Mouse (Mus musculus) stomach, embryonic 14.5 days (tissue): ENCODE measurements at regions not wholly inside any gene's neighbourhood (a gene's known extent, or its start where the extent isn't known, plus 50 kb on each side); places are given as distances from the start of the nearest gene placed in this dataset.

Experiments used
- ATAC-seq: fragments of 200-750 bp; cut with Nextera tagmentation; 2 replicates; pipeline ENCODE4 v1.8.0; 2017; ENCODE audit warnings: low read depth, moderate TSS enrichment; ENCODE audit not compliant: insufficient number of reproducible peaks, insufficient read depth, low FRiP score
- H3K27ac ChIP-seq: fragments of 300-500 bp; sonication (generic); 2 replicates; pipeline ENCODE4 v1.5.1; 2014; ENCODE audit warnings: mild to moderate bottlenecking, low read length, moderate library complexity, mixed read lengths
- H3K27me3 ChIP-seq: fragments of 300-500 bp; sonication (generic); 2 replicates; pipeline ENCODE4 v1.6.1; 2014; ENCODE audit warnings: low read length, control low read depth, mixed read lengths; ENCODE audit not compliant: control insufficient read depth, insufficient read depth
- H3K36me3 ChIP-seq: fragments of 300-500 bp; sonication (generic); 2 replicates; pipeline ENCODE4 v1.6.1; 2014; ENCODE audit warnings: mild to moderate bottlenecking, control low read depth, low read length, moderate library complexity, mixed read lengths; ENCODE audit not compliant: control insufficient read depth, insufficient read depth
- H3K4me1 ChIP-seq: fragments of 300-500 bp; sonication (generic); 2 replicates; pipeline ENCODE4 v1.6.1; 2014; ENCODE audit warnings: low read length, control low read depth, mixed read lengths; ENCODE audit not compliant: control insufficient read depth, insufficient read depth
- H3K4me2 ChIP-seq: fragments of 300-500 bp; sonication (generic); replicated peaks from 2 replicates; pipeline ENCODE4 v1.6.1; 2014; ENCODE audit warnings: low read depth, low read length, control low read depth
- H3K4me3 ChIP-seq: fragments of 300-500 bp; sonication (generic); 2 replicates; pipeline ENCODE4 v1.5.1; 2014; ENCODE audit warnings: low read depth, low read length, control low read depth
- H3K9ac ChIP-seq: fragments of 300-500 bp; sonication (generic); replicated peaks from 2 replicates; pipeline ENCODE4 v1.6.1; 2014; ENCODE audit warnings: low read depth, mild to moderate bottlenecking, control low read depth, low read length, moderate library complexity, mixed read lengths
- H3K9me3 ChIP-seq: fragments of 300-500 bp; sonication (generic); 2 replicates; pipeline ENCODE4 v1.6.1; 2016; ENCODE audit warnings: low read depth, low read length, control low read depth; ENCODE audit not compliant: control insufficient read depth
- WGBS: fragments of 180-500 bp; shearing (Covaris S2); extraction: QIAGEN DNeasy Blood & Tissue Kit; methylation state at CpG from one replicate; pipeline ENCODE4 v1.1.7; 2014; 5-methylcytosine and 5-hydroxymethylcytosine counted together

GRCm38 (mm10) chr15:36427334-36427733 lies 580.2 kb downstream of the Zfp706 start:
- H3K27ac ChIP-seq: no peak overlapping the region
- no peaks in the 10 kb centered on the region for H3K36me3 ChIP-seq
- WGBS: 42% methylated on average over 4 of the region's 4 CpGs
- no peak overlapping the region for H3K9ac ChIP-seq
- H3K27me3 ChIP-seq: no peaks in the 10 kb centered on the region
- no peak overlapping the region for H3K4me3 ChIP-seq
- no peak for ATAC-seq
- no peaks in the 10 kb centered on the region for H3K4me1 ChIP-seq
- H3K4me2 ChIP-seq: no peak overlapping the region
- H3K9me3 ChIP-seq: no peaks in the 10 kb centered on the region

- no peak for ATAC-seq
- H3K4me3 ChIP-seq: no peak overlapping the region
- H3K27me3 ChIP-seq: no peaks in the 10 kb centered on the region
- WGBS: 73% methylated on average over 8 of the region's 8 CpGs
- H3K4me1 ChIP-seq: no peaks in the 10 kb centered on the region
- H3K9me3 ChIP-seq: no peaks in the 10 kb centered on the region
- no peak overlapping the region for H3K27ac ChIP-seq
- H3K9ac ChIP-seq: no peak overlapping the region
- no peaks in the 10 kb centered on the region for H3K36me3 ChIP-seq
- no peak overlapping the region for H3K4me2 ChIP-seq
These were observed 581.7 kb downstream of the Zfp706 start for GRCm38 (mm10) chr15:36425902-36426301.

- Histone ChIP-seq H3K4me1 (no peaks in the 10 kb centered on the region), H3K9ac (no peak overlapping the region), H3K9me3 (no peaks in the 10 kb centered on the region), H3K4me2 (no peak overlapping the region), H3K4me3 (no peak overlapping the region), H3K27me3 (no peaks in the 10 kb centered on the region), H3K27ac (no peak overlapping the region), H3K36me3 (no peaks in the 10 kb centered on the region)
- ATAC-seq: no peak
- 91% methylated on average over 8 of the region's 8 CpGs for WGBS
These were observed 583.5 kb downstream of the Zfp706 start for GRCm38 (mm10) chr15:36424047-36424446.

GRCm38 (mm10) chr15:36422781-36423180 lies 584.8 kb downstream of the Zfp706 start:
- 51% methylated on average over 3 of the region's 3 CpGs for WGBS
- H3K27me3 ChIP-seq: no peaks in the 10 kb centered on the region
- no peaks in the 10 kb centered on the region for H3K4me1 ChIP-seq
- no peak for ATAC-seq
- H3K36me3 ChIP-seq: no peaks in the 10 kb centered on the region
- H3K9ac ChIP-seq: no peak overlapping the region
- H3K9me3 ChIP-seq: no peaks in the 10 kb centered on the region
- H3K4me2 ChIP-seq: no peak overlapping the region
- H3K27ac ChIP-seq: no peak overlapping the region
- H3K4me3 ChIP-seq: no peak overlapping the region

- ATAC-seq: no peak
- Histone ChIP-seq H3K9ac (no peak overlapping the region), H3K4me2 (no peak overlapping the region), H3K27ac (no peak overlapping the region), H3K27me3 (no peaks in the 10 kb centered on the region), H3K4me3 (no peak overlapping the region), H3K9me3 (no peaks in the 10 kb centered on the region), H3K36me3 (no peaks in the 10 kb centered on the region), H3K4me1 (no peaks in the 10 kb centered on the region)
- 64% methylated on average over 7 of the region's 7 CpGs for WGBS
These were observed 587.6 kb downstream of the Zfp706 start for GRCm38 (mm10) chr15:36419943-36420480.

GRCm38 (mm10) chr15:36417426-36417825 lies 590.1 kb downstream of the Zfp706 start:
- Histone ChIP-seq H3K27me3 (no peaks in the 10 kb centered on the region), H3K27ac (no peak overlapping the region), H3K9ac (no peak overlapping the region), H3K4me2 (no peak overlapping the region), H3K4me1 (no peaks in the 10 kb centered on the region), H3K36me3 (no peaks in the 10 kb centered on the region), H3K9me3 (no peaks in the 10 kb centered on the region), H3K4me3 (no peak overlapping the region)
- ATAC-seq: no peak
- WGBS: 76% methylated on average over 3 of the region's 3 CpGs

- Histone ChIP-seq H3K9me3 (no peaks in the 10 kb centered on the region), H3K4me2 (no peak overlapping the region), H3K36me3 (no peaks in the 10 kb centered on the region), H3K4me1 (no peaks in the 10 kb centered on the region), H3K27ac (no peak overlapping the region), H3K4me3 (no peak overlapping the region), H3K9ac (no peak overlapping the region), H3K27me3 (no peaks in the 10 kb centered on the region)
- no peak for ATAC-seq
- WGBS: 66% methylated on average over 5 of the region's 5 CpGs
These were observed 591.9 kb downstream of the Zfp706 start for GRCm38 (mm10) chr15:36415552-36416249.

GRCm38 (mm10) chr15:36412016-36412415 lies 595.6 kb downstream of the Zfp706 start:
- Histone ChIP-seq H3K27me3 (no peaks in the 10 kb centered on the region), H3K27ac (no peak overlapping the region), H3K4me1 (no peaks in the 10 kb centered on the region), H3K9ac (no peak overlapping the region), H3K36me3 (no peaks in the 10 kb centered on the region), H3K4me3 (no peak overlapping the region), H3K4me2 (no peak overlapping the region), H3K9me3 (no peaks in the 10 kb centered on the region)
- no peak for ATAC-seq
- 74% methylated on average over 3 of the region's 3 CpGs for WGBS

GRCm38 (mm10) chr15:36405446-36405845 lies 602.1 kb downstream of the Zfp706 start:
- no peak for ATAC-seq
- Histone ChIP-seq H3K9me3 (no peaks in the 10 kb centered on the region), H3K4me2 (no peak overlapping the region), H3K36me3 (no peaks in the 10 kb centered on the region), H3K27ac (no peak overlapping the region), H3K4me1 (no peaks in the 10 kb centered on the region), H3K27me3 (no peaks in the 10 kb centered on the region), H3K9ac (no peak overlapping the region), H3K4me3 (no peak overlapping the region)
- 72% methylated on average over 3 of the region's 3 CpGs for WGBS
